Mouse (Mus musculus): Measurements from ENCODE around the gene Gm11114.

Gene Gm11114

DNA sequence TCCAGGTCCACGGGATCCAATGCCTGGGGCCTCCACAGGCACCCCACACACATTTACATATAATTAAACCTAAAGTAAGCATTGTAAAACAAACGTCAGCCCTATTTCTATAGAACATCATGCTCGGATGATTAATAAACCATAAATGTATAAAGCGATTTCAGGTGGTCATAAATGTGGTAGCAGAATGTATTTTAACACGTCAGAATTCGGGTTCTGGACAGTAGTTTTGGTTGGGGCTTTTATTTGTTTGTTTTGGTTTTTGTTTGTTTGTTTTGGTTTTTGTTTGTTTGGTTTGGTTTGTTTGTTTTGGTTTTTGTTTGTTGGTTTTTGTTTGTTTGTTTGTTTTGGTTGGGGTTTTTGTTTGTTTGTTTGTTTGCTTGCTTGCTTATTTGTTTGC is at the start of gene Gm11114:
Gm11114 (plus strand) TSS at position 301 of the 400 bp plus-strand sequence.
- DNase-seq (ENCODE audit: low spot score), result no peak

DNA sequence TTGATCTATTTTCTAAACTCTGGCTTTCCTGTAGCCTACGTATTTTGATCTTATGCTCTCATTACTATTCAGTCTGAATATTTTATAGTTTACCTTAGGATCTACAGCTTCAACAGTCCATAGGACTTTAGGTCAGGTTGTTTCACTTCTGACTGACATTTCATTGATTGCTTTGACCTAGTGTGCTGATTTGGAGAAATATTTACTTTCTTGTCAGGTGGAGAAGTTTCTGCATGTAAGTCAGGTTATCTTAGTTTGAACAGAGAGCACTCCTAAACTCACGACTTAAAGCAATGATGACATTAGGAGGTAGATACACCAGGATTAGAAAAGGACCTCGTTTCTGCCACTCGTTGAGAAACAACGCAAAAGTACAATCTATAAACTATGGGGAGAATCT is 45.7 kb upstream of the Gm11114 start:
- no peak for DNase-seq (ENCODE audit: low spot score)

DNA sequence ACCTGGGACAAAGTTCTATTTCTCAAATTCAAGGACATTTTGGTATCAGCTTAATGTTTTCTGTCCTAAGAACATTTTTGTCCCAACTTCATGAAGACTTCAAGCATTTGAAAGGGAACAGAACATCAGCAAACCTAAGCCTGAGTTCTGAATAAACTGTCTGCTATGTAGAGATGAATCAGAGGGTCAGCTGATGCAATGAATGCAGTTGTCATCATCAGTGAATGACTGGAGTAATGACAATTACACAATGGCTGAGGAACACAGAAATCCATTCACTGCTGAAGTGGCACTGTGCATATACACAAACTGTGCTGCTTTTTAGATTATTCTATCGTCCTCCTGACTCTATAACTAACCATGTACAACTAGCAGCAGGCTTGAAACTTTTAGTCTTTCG is 38.5 kb upstream of the Gm11114 start:
- DNase-seq (ENCODE audit: low spot score), result no peak

DNA sequence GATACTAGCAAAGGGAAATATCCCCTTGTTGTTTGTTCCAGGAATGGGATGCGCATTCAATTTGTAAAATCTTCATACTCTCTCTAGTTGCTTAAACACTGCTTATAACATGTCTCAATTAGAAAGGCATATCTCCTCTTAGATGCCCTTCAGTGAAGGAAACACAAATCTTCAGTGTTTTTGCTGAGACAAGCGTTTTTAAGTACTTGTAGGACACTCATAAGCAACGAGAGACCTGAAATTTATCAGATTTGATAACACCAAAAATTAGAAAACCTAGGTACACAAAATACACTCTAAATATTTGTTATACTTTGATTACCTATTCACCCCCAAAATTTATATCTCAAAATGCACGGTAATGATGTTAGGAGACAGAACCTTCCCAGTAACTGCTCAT is 9.7 kb upstream of the Gm11114 start:
- DNase-seq (ENCODE audit: low spot score), result no peak

DNA sequence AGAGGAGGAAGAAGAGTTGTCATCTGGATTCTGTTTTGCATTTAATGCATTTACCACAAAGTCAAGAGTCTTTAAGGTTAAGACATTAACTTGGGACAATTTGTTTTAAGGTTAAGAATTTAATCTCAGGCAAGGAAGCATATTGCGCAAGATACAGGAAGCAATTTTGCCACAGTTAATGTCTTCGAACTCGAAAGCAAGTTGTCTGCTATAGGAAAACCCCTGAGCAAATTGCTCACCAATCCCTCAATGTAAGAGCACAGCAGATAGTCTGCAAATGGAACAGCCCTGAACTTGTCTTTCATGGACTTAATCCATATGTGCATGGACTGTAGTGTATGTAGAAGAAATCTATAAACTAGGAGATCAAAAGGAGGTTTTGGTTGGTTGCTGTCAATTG is 9.2 kb upstream of the Gm11114 start:
- DNase-seq (ENCODE audit: low spot score), result no peak

DNA sequence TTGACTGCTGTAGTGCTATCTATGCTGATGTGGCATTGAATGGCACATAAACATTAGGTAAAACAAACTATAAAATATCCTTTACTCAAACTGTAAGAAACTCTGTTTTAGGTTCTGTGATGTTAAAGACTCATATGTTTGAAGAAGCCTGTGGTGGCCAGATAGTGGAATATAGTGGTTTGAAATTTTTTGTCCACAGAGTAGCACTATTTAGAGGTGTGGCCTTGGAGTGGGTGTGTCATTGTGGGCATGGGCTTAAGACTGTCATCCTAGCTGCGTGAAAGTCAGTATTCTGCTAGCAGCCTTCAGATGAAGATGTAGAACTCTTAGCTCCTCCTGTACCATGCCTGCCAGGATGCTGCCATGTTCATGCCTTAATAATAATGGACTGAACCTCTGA is 3.5 kb downstream of the Gm11114 start:
- DNase-seq (ENCODE audit: low spot score), result no peak

DNA sequence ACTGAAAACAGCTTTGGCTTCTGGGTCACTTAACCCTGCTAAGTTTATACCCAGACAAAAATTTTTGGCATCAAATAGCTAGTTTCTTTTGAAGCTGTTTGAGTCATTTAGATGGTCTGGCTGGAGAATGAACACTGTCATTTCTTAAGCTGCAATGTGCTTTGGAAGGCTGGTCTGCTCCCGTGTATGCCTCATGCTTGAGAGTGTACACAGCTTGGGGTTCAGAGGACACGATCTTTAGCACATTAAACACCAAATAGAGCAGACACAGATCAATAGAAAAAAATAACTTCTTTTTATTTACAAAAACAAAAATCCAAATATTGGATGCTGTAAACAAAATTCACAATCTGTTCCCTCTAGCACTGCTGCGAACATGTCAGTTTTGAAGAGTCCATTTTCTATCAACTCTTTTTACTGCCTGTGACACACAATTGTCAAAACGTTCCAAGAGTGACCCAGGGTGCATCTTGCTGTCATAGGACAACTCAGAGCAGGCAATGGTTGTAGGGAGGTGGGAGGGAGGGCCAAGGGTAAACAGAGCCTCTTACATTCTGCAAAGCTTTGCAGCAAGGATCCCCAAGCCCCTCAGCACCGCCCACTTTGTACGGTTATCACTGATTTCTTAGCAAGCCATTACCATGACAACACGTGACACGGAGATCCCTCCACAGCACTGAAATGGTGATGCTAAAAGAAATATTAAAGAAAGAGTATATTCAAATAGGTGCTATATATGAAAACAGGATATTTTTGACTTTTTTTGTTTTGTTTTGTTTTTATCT is 7.8 kb downstream of the Gm11114 start:
- no peak for DNase-seq (ENCODE audit: low spot score)

DNA sequence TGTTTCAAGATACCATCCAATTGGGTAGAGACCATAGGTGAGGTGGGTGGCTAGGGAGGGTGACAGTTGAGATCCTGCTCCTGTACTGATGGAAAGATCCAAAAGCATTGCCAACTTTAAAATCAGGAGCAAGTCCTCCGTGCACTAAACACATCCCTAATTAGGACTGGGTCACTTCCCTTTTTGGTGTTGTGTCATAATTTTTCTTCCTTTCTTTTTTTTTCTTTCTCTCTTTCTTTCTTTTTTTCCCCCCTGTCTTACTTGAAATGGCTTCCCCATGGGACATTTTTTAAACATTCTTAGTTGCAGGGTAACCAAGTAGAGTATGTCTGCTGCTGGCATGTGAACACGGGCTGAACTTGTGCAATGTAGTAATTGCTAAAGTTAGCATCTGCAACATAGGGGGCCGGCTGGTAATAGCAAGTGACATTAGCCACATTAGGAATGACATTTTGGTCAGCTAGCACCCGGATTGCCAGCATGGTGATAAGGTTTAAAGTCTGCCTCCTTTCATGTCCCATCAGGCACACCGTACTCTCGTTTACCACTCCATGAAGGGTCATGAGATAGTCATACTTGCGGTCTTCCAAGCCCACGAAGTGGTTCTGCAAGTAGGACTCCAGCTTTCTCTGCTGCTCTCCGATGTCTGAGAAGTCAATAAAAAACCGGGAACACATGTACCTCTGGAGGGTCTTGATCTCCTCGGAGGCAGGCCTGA is 11.7 kb downstream of the Gm11114 start:
- DNase-seq (ENCODE audit: low spot score), result no peak

DNA sequence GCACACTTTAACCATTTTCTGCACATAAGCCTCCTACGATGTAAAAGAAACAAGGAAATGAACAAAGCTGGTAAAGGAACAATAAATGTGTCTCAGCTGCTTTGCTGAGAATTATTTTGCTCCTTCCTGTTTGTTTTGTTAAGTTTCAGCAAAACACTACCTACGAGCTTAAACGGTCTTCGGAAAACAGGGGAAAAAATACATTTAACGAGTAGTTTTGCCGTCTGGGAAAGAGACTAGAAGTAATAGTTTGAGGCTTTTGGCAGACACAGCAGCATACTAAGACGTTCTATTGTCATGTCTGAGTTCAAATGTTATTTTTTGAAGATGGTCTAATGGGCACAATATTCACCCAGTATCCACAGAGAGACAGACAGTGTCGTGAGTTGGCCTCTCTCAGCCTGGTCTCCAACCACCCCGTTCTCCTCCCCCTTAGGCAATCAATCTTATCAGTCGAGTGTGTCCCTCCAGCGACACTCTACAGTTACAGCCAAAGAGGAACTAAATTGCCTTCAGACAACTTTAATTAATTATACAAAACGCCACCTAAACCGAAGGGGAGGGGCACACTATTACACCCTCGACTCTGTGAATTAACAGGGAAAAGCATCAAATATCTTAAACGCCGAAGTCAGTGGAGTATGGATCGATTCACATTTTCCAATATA is 12.8 kb downstream of the Gm11114 start:
- no peak for DNase-seq (ENCODE audit: low spot score)

DNA sequence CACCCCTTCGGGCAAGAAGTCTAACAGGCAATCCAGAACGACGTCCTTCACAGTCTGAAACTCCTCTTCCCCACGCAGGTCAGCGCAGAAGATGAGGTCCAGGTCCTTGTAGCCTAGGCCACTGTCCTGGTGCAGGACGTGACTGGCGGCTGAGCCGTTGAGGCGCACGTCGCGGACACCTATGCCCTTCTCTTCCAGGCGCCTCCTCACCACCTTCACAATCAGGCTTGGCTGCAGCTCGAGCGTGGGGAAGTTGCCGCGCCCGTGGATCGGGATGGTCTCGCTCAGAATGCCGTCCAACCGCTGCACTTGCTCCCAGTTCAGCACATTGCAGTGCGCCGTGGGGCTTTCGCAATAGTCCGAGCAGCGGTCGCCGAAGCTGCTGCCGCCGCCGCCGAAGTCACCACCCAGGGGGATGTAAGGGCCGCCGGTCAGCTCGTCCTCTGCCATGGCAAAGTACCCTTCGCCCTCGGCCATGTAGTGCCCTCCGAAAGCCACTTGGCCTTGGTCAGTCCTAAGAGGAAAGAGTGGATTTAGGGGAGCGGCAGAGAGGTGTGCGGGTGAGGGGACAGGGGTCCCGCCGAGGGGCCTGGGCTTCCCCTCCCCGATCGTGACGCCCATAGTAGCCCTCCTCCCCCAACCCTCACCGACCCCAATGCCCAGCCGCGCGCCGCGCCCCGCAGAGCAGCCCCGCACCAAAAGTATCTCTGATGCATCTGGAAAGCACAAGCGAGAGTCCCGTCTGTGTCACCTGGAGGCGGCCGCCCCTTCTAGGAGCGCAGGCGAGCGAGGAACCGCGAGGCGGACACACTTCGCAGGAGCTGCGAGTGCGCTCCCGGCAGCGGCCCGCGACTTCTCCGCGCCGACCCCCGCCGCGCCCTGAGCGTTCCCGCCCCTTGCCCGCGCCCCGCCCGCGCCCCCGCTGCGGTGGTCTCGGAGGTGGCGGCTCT is 14.0 kb downstream of the Gm11114 start:
- peak; percentile 33 for DNase-seq (ENCODE audit: low spot score)

DNA sequence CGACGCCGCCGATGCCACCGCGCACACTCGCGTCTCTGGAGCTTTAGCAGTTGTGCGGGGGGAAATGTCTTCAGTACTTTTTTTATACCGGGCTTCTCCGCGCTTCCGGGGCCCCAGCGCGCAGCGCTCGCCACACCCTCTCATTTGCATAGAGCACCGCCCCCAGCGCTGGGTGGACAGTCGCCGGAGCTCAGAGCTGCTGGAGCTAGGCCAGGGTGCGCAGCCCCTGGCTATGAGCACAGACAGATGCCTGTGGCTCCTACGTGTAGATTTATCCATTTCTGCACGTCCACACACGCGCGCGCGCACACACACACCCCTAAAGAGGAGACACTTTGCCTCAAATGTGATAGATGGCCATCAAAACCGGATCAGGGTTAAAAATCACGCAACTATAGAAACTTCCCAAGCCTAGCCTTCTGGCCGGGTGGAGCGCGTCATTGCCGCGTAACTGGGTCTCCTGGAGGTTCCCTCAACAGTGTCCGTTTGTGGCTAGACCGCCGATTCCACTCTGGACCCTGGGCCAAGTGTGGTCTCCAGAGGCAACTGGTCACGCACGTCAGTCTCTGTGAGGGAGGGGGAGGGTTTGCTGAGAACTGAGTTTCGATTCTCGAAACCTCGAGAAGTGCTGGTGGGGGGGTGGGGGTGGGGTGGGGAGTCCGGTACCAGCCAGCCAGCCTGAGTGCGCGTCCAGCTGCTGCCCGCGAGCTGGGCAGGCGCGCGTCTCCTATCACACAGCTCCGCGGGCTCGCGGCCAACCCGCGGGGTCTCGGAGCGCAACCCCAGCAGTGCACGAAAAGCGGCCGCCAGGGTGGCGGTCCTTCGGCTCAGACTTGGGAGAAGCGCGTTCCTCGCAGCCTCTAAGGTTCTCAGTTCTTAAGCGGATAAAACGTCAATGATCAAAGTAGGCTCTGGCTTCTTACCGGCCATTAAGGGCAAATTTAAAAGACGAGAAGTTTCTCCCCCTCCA is 15.0 kb downstream of the Gm11114 start, which contains the start of gene Tent5a:
Tent5a (minus strand) TSS at position 107 of the 970 bp plus-strand sequence.
- peak; percentile 73 for DNase-seq (ENCODE audit: low spot score)

DNA sequence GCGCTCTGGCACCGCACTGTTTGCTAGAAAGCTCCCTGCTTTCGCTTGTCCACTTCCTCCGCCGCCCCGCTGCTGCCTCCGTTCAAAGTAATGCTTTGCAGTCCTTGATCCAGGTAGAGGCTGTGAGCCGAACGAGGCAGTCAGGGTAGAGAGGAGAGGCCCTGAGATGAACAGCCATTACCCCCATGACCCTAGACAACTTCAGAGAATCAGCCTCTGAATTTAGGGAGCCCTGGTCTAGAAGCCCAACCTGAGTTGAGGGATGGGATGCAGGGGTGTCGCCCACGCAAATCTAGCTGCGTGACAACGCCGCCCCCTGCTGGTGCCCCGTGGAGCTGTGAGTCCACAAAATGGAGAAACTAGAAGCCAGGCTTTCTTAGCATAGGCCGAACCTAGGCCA is 15.7 kb downstream of the Gm11114 start:
- DNase-seq (ENCODE audit: low spot score), result peak; percentile 90

DNA sequence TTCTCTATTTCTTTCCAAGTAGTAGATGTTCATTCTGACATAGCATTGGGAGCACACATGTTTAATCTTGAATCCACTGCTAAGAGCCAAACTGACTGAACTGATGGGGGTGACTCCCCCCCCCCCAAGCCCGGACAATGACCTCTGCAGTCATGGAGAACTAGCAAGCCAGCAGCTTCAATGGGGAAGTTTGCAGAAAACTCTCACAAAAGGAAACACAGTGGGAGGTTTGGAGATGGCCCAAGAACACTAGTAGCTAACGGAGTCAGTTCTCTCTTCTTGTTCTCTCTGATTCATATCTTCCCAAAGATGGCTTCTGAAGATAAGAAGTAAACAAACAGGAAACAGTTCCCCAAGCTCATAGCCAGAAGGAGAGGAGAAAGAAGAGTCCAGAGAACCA is 18.9 kb downstream of the Gm11114 start:
- DNase-seq (ENCODE audit: low spot score), result no peak

DNA sequence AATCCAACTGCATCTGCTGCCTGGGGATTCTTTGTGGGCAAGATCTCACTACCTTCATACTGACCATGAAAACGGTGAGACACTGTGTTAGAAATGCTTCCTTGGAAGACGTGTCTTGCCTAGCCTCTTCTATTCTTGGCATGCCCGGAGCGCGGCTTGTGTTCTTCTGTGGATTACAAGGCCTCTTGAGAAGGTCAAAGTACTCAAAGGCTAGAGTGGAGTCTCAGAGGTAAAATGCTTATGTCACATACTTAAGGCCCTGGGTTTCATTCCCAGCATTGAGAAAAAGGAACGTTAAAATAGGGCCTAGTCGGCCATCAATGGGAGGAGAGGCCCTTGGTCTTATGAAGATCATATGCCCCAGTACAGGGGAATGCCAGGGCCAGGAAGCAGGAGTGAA is 23.5 kb downstream of the Gm11114 start:
- no peak for DNase-seq (ENCODE audit: low spot score)

DNA sequence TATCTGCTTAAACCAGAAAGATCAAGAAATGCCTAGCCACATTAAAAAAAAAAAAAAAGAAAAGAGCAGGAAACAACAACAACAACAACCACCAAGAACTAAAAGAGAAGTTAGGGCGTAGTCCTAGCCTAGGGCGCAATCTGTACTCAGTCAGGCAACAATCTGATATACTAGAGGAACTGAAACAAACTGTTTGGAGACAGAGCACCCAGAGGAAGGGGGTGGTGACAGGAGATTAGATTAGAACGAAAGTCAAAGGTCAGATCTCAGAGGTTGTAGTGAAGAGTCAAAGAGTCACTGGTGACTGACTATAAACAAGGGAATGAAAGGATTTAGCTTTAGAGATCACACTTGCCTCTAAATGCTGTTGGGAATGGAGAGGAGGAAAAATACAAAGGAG is 27.7 kb downstream of the Gm11114 start:
- no peak for DNase-seq (ENCODE audit: low spot score)

DNA sequence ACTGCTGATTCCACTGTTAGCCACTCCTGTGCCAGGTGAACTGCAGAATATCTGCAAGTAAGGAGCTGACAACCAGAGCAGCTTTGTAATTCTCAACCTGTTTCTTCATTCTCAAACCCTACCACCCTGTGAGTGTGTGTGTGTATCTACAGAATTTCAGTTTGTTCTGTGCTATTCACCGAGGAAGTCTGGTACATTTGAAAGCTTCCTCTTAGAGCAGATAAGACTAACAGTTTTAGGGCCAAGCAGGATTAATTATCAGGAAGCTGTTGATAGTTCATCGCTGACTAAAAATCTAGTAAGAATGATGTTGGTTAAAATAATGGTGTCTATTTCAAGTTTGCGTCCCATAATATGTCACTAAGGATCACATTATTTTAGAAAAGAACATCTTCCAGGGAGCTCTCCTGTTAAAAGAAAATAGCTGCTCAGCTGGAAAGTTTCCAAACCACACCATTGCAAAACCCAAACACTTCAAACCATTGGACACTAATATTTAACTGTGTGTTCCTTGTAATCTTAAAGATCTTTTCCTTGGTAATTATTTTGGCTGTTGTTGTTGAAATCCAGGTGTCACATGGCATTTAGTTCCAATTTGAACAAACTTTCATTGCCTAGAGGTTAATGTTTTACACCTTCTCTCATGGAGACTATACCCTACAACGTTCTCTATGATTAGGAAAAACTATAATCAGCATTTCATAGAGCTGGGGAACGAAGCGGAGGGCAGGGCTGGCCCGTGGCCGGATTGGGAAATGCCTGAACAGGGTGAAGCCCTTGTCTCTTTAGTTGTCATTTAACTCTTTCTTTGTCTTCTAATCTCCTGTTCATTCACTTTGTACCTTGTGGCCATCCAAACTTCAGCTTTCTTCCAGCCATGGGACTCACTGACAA is 30.6 kb downstream of the Gm11114 start:
- no peak for DNase-seq (ENCODE audit: low spot score)

DNA sequence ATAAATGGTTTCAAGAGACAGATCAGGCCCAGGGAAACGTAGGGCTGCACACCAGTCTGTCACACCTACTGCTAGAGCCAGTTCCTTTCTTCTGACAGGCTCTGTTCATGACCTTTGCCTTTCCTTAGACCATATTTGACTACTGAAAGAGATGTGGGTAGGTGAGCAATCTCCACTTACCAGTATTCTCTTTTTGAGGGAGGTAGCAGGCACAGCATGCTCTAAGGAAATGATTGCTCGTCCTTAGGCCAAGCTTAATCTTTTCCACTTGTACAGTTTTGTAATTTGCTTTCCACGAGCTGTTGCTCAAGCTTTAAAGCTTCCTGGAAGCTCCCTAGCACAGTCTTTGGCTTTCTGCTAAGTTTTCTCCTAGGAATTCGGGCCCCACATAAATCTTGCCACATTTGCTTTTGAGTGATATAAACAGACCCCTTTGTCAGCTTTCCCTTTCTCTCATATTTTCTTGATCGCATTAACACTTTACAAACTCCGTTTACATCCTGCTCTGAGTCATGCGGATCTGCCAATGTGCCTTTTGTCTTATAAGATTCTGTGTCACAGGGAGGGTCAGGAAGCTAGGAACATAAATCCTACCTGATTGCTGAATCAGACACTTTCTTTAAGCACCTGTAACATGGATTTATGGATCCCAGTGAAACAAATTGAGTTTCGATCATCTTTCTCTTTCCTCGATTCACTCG is 35.4 kb downstream of the Gm11114 start:
- DNase-seq (ENCODE audit: low spot score), result no peak

DNA sequence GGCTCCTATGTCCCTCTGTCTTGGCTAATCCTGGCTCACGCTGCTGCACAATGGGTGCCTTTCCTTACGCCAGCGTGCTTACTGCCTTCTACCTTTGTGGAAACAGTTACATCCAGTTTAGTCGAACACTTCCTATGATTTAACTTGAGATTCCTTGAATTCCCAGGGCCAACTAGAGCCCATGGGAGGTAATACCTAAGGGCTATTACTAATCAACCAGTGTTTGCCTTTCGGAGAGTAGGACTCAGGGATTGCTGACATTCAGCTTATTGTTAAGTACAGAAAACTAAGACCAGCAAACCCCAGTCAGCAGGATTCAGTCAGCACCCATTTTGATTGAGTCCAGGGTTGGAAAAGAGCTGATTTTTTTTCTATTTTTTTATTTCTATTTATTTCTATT is 43.0 kb downstream of the Gm11114 start:
- DNase-seq (ENCODE audit: low spot score), result no peak

Data from ovary, postnatal 14 days (tissue).